Mouse (Mus musculus): Measurements from ENCODE around the gene Gtsf1l. TPM values are rescaled to one million over a fixed set of nuclear protein-coding genes. Genes with fewer than 3 reads are reported as not detected.

Gtsf1l gene
- polyA plus RNA-seq, 1 experiment from 2014 or later = not detected

GRCm38 (mm10) chr2:163052101-163052500, 35.6 kb downstream of the Gtsf1l start:
- H3K36me3 ChIP-seq (ENCODE audit: control insufficient read depth, insufficient read depth, low read length) = 0 out of 2 replicates have a peak, but pooled peaks cover under 1% of the 10 kb centered on the region
- DNase-seq (ENCODE audit: low spot score) (no peak), ATAC-seq (replicated peaks; ENCODE audit: low FRiP score) (no peak)
- H3K4me2 ChIP-seq (ENCODE audit: low read depth, low read length, severe bottlenecking) = no peak overlapping the region
- no peak overlapping the region for H3K4me3 ChIP-seq (ENCODE audit: low read depth, low read length)
- no peaks in the 10 kb centered on the region for H3K27me3 ChIP-seq (ENCODE audit: control insufficient read depth, insufficient read depth, low read length)
- H3K9ac ChIP-seq (ENCODE audit: low read length) = no peak overlapping the region
- 40% methylated on average over 4 of the region's 4 CpGs for WGBS
- H3K9me3 ChIP-seq (ENCODE audit: control insufficient read depth, low read length) = no peaks in the 10 kb centered on the region
- H3K27ac ChIP-seq (ENCODE audit: low read depth, low read length) = no peak overlapping the region
- H3K4me1 ChIP-seq (replicated peaks; ENCODE audit: control insufficient read depth, insufficient read depth, low read length) = peaks cover 11% of the 10 kb centered on the region

- Histone ChIP-seq H3K4me1 (replicated peaks; ENCODE audit: control insufficient read depth, insufficient read depth, low read length) (peaks cover 11% of the 10 kb centered on the region), H3K36me3 (ENCODE audit: control insufficient read depth, insufficient read depth, low read length) (0 out of 2 replicates have a peak, but pooled peaks cover 2% of the 10 kb centered on the region), H3K27ac (ENCODE audit: low read depth, low read length) (no peak overlapping the region), H3K9ac (ENCODE audit: low read length) (no peak overlapping the region), H3K4me2 (ENCODE audit: low read depth, low read length, severe bottlenecking) (no peak overlapping the region), H3K27me3 (ENCODE audit: control insufficient read depth, insufficient read depth, low read length) (no peaks in the 10 kb centered on the region), H3K9me3 (ENCODE audit: control insufficient read depth, low read length) (no peaks in the 10 kb centered on the region), H3K4me3 (ENCODE audit: low read depth, low read length) (no peak overlapping the region)
- 63% methylated on average over 1 of the region's 1 CpGs for WGBS
- ATAC-seq (replicated peaks; ENCODE audit: low FRiP score) (no peak), DNase-seq (ENCODE audit: low spot score) (no peak)
Observed at GRCm38 (mm10) chr2:163051691-163052090, 36.0 kb downstream of the Gtsf1l start.

DNA sequence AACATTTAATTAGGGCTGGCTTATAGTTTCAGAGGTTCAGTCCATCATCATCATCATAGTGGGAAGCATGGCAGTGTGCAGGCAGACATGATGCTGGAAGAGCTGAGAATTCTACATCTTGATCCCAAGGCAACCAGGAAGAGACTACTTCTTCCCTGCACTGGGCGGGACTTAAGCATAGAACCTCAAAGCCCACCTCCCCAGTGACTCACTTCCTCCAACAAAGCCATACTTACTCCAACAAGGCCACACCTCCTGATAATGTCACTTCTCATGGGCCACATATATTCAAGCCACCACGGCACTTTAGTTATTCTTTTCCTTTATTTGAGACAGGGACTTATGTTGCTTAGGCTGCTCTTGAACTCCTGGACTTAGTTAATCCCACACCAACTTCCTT, 38.5 kb downstream of the Gtsf1l start:
- Histone ChIP-seq H3K9me3 (ENCODE audit: control insufficient read depth, low read length) (no peaks in the 10 kb centered on the region), H3K27me3 (ENCODE audit: control insufficient read depth, insufficient read depth, low read length) (no peaks in the 10 kb centered on the region), H3K4me3 (ENCODE audit: low read depth, low read length) (no peak overlapping the region), H3K36me3 (ENCODE audit: control insufficient read depth, insufficient read depth, low read length) (0 out of 2 replicates have a peak, but pooled peaks cover 2% of the 10 kb centered on the region), H3K4me2 (ENCODE audit: low read depth, low read length, severe bottlenecking) (no peak overlapping the region), H3K4me1 (replicated peaks; ENCODE audit: control insufficient read depth, insufficient read depth, low read length) (no peaks in the 10 kb centered on the region; the same call in 1 of the 2 replicates), H3K9ac (ENCODE audit: low read length) (no peak overlapping the region), H3K27ac (ENCODE audit: low read depth, low read length) (no peak overlapping the region)
- 96% methylated on average over 2 of the region's 2 CpGs for WGBS
- ATAC-seq (replicated peaks; ENCODE audit: low FRiP score) (no peak), DNase-seq (ENCODE audit: low spot score) (no peak)

GRCm38 (mm10) chr2:163048125-163048524, 39.5 kb downstream of the Gtsf1l start:
- H3K4me2 ChIP-seq (ENCODE audit: low read depth, low read length, severe bottlenecking) = no peak overlapping the region
- no peak overlapping the region for H3K27ac ChIP-seq (ENCODE audit: low read depth, low read length)
- ATAC-seq (replicated peaks; ENCODE audit: low FRiP score) = 0 out of 2 replicates have a peak, but pooled peaks have one; percentile 56
- no peaks in the 10 kb centered on the region for H3K9me3 ChIP-seq (ENCODE audit: control insufficient read depth, low read length)
- H3K27me3 ChIP-seq (ENCODE audit: control insufficient read depth, insufficient read depth, low read length) = no peaks in the 10 kb centered on the region
- H3K4me1 ChIP-seq (replicated peaks; ENCODE audit: control insufficient read depth, insufficient read depth, low read length) = no peaks in the 10 kb centered on the region
- no peak overlapping the region for H3K9ac ChIP-seq (ENCODE audit: low read length)
- H3K4me3 ChIP-seq (ENCODE audit: low read depth, low read length) = no peak overlapping the region
- peak; percentile 80 for DNase-seq (ENCODE audit: low spot score)
- H3K36me3 ChIP-seq (ENCODE audit: control insufficient read depth, insufficient read depth, low read length) = peaks cover 2% of the 10 kb centered on the region; the same call in 1 of the 2 replicates
- WGBS = 5% methylated on average over 10 of the region's 10 CpGs

GRCm38 (mm10) chr2:163039940-163040339, 47.7 kb downstream of the Gtsf1l start:
- ATAC-seq (replicated peaks; ENCODE audit: low FRiP score) (no peak), DNase-seq (ENCODE audit: low spot score) (no peak)
- Histone ChIP-seq H3K4me1 (replicated peaks; ENCODE audit: control insufficient read depth, insufficient read depth, low read length) (no peaks in the 10 kb centered on the region), H3K9ac (ENCODE audit: low read length) (no peak overlapping the region), H3K27me3 (ENCODE audit: control insufficient read depth, insufficient read depth, low read length) (no peaks in the 10 kb centered on the region), H3K4me2 (ENCODE audit: low read depth, low read length, severe bottlenecking) (no peak overlapping the region), H3K27ac (ENCODE audit: low read depth, low read length) (no peak overlapping the region), H3K36me3 (ENCODE audit: control insufficient read depth, insufficient read depth, low read length) (peaks cover 7% of the 10 kb centered on the region; the same call in 1 of the 2 replicates), H3K9me3 (ENCODE audit: control insufficient read depth, low read length) (no peaks in the 10 kb centered on the region), H3K4me3 (ENCODE audit: low read depth, low read length) (no peak overlapping the region)
- 89% methylated on average over 7 of the region's 7 CpGs for WGBS

Small RNA genes lying within 50 kb of the gene (microRNA-seq; reads per million reads assigned to microRNA genes)
- not detected for gene Gm22174 (ENCODE audit: insufficient number of aligned reads)
- gene Mir7003 (ENCODE audit: insufficient number of aligned reads) = not detected

Other genes with a start within 250 kb of the Gtsf1l start
- 297 and 311 TPM in 2 replicates for gene Srsf6, start 156.3 kb downstream of the Gtsf1l start, polyA plus RNA-seq (2014; fragmentation: Nextera tagmentation; extraction: Ambion mirVana)
- gene L3mbtl1, start 144.4 kb downstream of the Gtsf1l start, polyA plus RNA-seq (2014; fragmentation: Nextera tagmentation; extraction: Ambion mirVana) = 0.16 and 0.21 TPM in 2 replicates
- gene Sgk2, start 100.5 kb downstream of the Gtsf1l start, polyA plus RNA-seq (2014; fragmentation: Nextera tagmentation; extraction: Ambion mirVana) = not detected in 2 replicates
- gene Ift52, start 70.5 kb downstream of the Gtsf1l start, polyA plus RNA-seq (2014; fragmentation: Nextera tagmentation; extraction: Ambion mirVana) = 52.7 and 58.7 TPM in 2 replicates
- gene Mybl2, start 33.2 kb downstream of the Gtsf1l start, polyA plus RNA-seq (2014; fragmentation: Nextera tagmentation; extraction: Ambion mirVana) = 54.3 and 60.4 TPM in 2 replicates
- gene Tox2, start 115.3 kb upstream of the Gtsf1l start, polyA plus RNA-seq (2014; fragmentation: Nextera tagmentation; extraction: Ambion mirVana) = 35.0 and 35.5 TPM in 2 replicates

All from forebrain, embryonic 11.5 days (tissue).